Mouse (Mus musculus) urinary bladder, postnatal 25 days (tissue): ENCODE measurements around the gene Gm1330.
"Not testable (repeated sequence)": the region's sequence is repeated elsewhere in the genome, so short reads cannot be mapped to it uniquely, and the experiment has no call there.

Experiments
- DNase-seq: peaks from one replicate; pipeline ENCODE4 v3.0.0; 2022; ENCODE audit warnings: low spot score

The Gm1330 gene

GRCm38 (mm10) chr2:149003151-149003550 lies at the start of gene Gm1330:
Gene Gm1330 (minus strand): TSS chr2:149003251.
- no peak for DNase-seq

GRCm38 (mm10) chr2:149017137-149017536 lies 14.1 kb upstream of the Gm1330 start, which contains the start of gene Gm10750:
Gene Gm10750 (minus strand): TSS chr2:149017237.
- DNase-seq = not testable (repeated sequence)

DNA sequence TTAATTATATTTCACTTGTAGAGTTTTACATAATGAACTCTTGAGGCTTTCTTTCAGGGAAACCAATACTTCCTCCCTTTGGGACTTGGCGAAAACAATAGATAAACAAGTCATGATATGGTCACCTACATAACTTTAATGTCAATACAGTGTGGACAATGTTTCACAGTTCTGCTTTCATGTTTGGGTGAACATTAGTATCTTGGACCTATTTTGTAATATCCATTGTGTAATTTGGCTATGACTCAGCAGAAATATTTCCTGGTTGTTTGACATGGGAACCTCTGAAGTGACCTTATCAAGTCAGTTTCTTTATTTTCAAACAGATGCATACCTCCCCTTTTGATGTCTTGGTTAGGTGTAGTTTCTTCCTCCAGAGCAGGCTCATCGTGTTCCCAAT lies 1.8 kb upstream of the Gm1330 start:
- no peak for DNase-seq

- DNase-seq = no peak
Measured at GRCm38 (mm10) chr2:148995133-148995532, 7.9 kb downstream of the Gm1330 start.
